Mouse (Mus musculus) kidney, adult 10 weeks (tissue): ENCODE measurements around the gene Surf4. TPM values are rescaled to one million over a fixed set of nuclear protein-coding genes. Genes with fewer than 3 reads are reported as not detected.

ENCODE experiments used
- polyA plus RNA-seq: library from polyadenylated mRNA; stranded (reverse); fragments of 350-450 nt; fragmentation: Illumina TruSeq; extraction: RNeasy Lipid Tissue Mini Kit (QIAGEN cat#74804); gene quantifications from one replicate; pipeline ENCODE4 v1.2.3, GENCODE M21; 2014; ENCODE audit warnings: low read depth, low replicate concordance

The Surf4 gene
- polyA plus RNA-seq, result 62.1 TPM

DNA sequence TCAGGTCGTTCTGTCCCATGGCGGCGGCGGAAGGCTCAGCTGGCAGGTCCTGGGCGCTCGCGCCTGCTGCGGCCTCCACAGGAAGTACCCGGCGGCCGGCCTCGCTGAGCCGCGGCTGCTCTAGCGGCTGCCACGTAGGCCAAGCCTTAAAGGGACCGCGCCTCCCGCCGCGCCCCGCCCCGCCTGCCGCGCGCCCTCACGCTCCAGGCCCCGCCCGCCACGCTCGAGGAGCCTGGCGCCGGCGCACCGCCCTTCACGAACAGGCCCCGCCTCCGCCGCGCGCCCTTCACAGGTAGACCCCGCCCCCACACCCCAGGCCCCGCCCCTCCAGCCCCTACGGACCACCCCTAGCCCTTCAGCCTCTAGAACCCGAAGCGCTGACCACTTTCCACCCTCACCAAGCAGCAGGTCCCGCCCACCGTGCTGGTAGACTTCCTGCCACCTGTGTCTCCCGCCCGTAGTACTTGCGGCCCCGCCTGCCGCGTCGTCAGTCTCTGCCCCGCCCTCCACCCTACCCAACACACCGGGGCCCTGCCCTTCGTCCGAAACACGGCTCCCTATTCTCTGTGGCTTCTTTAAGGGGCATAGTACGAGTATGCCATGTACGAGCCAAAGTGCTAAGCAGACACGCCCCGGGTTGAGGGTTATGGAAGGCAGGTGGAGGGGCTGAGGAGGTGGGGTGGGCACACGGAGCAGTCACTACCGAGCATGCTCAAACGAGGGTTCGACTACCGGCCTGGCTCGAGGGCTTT, at the start of gene Surf4, which contains the start of gene Stkld1:
Surf4 (minus strand) TSS at position 625 of the 752 bp plus-strand sequence.
Stkld1 (plus strand) TSS at position 744 of the 752 bp plus-strand sequence.

DNA sequence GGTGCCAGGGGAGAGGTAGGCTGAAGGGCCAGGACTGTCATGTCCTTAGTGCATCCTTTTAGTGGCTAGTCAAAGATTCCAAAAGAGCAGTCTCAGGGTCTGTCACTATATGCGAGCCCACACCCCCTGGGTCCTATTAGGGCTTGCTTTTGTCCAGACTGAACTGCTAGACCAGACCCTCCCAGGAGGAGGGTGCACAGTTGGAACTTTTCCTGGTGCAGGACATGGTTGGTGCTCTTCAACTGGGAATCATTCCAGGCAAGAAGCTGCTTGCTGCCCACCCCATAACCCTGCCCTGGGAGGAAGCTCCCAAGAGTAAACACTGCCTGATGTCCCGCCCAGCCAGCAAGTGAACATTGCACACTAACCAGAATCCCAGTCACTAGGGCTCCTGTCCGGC, 39.4 kb upstream of the Surf4 start, which contains the start of gene Adamts13:
Adamts13 (plus strand) TSS at position 301 of the 400 bp plus-strand sequence.

DNA sequence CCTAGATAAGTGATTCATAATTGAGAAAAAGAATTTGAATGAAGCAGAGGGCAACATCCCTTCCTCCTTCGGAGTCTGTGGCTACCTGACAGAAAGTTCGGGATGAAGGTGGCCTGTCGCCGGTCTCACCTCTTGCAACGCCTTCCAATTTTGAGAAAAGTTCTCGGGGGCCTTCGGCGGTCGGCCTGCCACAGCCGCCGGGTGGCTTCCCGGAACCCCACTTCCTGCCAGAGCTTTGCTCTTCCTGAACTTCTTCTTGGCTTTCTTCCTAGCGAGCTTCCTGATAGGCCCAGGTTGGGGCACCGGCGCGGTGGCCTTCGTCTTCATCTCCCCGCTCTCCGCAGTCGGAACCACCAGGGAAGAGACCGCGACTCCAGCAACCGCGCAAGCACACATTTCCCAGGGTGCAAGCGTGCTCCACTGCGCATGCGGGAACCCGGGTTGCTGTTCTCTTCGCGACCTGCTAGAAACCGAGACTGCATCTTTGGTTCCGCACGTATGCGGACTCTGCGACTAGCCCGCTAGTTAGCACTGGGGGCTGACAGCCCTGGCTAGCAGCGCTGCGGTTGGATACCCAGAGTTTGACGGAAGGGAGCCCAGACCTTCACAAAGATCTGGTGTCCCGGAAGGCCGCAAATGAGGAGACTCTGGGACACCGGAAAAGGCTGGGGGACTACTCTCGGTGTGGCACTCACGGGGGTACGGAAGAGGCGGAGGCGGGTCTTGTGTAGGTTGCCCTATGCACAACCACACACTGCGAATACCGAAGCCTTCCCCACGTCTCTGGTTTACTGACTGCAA, 30.4 kb upstream of the Surf4 start, which contains the start of gene Rexo4:
Rexo4 (minus strand) TSS at position 464 of the 801 bp plus-strand sequence.

DNA sequence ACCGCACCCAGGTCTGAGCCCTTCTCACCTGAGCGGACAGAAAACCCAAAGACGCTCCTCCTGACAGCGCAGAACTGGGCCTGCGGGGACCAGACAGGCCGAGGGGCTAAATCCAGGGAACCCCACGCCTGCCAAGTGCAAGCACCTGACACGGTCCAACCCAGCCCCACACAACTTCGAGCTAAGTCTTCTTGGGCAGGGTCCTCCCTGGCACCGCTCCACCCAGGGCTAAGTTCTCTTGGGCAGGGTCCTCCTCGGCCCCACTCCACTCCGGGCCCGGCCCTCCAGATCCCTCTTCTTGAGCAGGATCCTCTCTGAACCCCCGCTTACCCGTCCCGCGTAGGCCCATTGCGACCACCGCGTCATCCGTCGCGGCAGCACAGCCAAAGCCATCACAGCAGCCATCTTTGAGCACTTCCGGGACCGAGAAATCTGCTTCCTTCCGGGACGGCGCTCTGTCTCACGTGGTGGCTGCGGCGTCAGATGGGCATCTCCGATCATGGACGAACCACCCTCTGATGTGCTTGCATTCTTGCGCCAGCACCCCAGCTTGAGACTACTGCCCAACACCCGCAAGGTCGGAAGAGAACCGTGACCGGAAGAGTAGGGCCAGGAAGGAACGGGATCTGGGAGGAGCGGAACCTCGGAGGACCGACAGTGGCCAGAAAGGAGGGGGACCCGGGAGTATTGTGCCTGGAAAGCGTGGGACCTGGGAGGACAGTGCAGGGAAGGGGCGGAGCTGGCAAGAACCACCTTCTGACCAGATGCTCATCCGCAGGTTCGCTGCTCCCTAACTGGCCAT, 17.6 kb downstream of the Surf4 start, which contains the start of the genes Surf2 and Surf1:
Surf2 (plus strand) TSS at position 441 of the 802 bp plus-strand sequence.
Surf1 (minus strand) TSS at position 604 of the 802 bp plus-strand sequence.

DNA sequence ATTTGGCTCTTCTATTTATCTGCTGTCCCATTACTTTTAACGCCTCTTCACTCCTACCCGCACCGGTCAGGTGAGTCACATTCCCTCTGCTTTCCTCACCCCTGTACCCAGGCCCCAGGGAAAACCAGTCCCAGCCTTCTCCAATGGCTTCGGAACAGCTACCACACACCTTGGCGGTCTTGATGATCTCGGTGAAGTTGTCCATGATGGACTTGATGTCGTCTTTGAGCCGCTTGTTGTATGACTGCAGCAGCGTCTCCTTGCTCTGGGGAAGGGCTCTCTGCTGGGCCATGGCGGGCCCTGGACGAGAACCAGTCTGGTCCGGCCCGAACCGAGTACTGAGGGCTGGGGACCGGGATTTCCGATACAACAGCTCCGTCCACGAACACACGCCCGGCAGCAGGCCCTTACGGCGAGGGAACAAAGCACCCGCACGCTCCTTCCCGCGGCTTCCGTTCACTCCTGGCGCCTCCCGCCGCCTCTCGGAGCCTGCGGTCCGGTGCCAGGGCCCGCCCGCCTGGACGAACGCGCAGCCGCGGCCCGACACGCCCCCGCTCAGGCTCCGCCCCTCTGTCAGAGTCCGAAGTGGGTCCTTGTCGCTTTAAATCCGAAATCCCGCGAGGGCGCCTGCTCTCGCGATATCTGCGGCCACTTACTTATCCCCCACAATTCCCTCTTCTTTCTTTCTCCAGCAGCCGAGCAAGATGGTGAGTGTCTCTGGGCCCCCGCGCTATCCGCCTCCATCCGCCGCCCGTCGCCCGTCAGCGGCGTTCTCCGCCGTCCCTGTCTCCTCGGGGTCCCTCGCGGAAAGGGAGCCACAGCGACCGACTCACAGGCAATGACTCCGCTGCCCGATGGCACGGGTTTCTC, 23.4 kb downstream of the Surf4 start, which contains the start of the genes Med22 and Rpl7a:
Med22 (minus strand) TSS at position 554 of the 870 bp plus-strand sequence.
Rpl7a (plus strand) TSS at position 641 of the 870 bp plus-strand sequence.

DNA sequence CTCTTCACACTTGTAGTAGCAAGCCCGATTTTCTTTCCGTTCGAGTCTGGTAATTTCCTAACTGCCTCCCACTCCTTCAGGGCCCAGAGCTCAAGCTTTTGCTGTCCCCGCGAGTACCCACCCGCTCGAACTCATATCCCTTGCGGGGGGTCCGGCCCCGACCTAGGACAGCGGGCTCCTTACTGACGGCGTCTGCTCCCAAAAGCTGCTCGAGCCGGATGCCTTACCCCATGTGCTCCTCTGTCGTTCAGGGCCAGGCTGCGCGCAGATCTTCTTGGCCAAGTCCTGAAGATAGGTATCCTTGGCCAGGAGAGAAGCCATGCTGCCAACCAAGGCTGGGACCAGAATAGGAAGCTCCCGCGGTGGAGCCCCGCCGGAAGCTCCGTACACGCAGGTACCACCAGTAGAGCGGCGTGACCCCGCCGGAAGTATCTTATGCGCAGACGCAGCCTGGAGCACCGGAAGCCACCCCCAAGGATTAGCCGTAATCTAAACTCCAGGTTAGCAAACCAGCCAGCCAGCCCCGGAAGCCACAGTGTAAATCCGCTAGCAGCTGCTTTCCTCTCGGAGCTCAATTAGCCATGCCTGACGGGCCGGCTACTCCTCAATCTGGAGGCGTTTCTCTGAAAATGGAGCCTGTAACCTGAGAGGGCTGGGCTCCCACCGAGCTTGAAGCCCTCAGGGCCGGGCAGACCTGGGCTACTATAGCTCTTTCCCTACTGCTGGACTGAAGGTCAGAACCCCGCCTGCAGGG, 31.1 kb downstream of the Surf4 start, which contains the start of gene Surf6:
Surf6 (minus strand) TSS at position 413 of the 754 bp plus-strand sequence.

Other genes starting within 250 kb of the Surf4 start
- not detected for gene Abo, start 68.9 kb downstream of the Surf4 start, polyA plus RNA-seq
- gene Surf6, start 31.0 kb downstream of the Surf4 start, polyA plus RNA-seq, result 8.7 TPM
- gene Med22, start 23.3 kb downstream of the Surf4 start, polyA plus RNA-seq, result 11.5 TPM
- 37.5 TPM for gene Rpl7a, start 23.2 kb downstream of the Surf4 start, polyA plus RNA-seq
- 10.0 TPM for gene Surf2, start 17.6 kb downstream of the Surf4 start, polyA plus RNA-seq
- 45.8 TPM for gene Surf1, start 17.4 kb downstream of the Surf4 start, polyA plus RNA-seq
- gene Stkld1, start 119 bp upstream of the Surf4 start, polyA plus RNA-seq, result not detected
- 32.3 TPM for gene Rexo4, start 30.5 kb upstream of the Surf4 start, polyA plus RNA-seq
- not detected for gene Adamts13, start 39.5 kb upstream of the Surf4 start, polyA plus RNA-seq
- 17.4 TPM for gene Cacfd1, start 76.0 kb upstream of the Surf4 start, polyA plus RNA-seq
- not detected for gene Slc2a6, start 94.1 kb upstream of the Surf4 start, polyA plus RNA-seq
- not detected for gene Mymk, start 138.3 kb upstream of the Surf4 start, polyA plus RNA-seq
- gene Adamtsl2, start 145.5 kb upstream of the Surf4 start, polyA plus RNA-seq, result 0.44 TPM
- not detected for gene Fam163b, start 208.6 kb upstream of the Surf4 start, polyA plus RNA-seq
- not detected for gene Dbh, start 231.3 kb upstream of the Surf4 start, polyA plus RNA-seq